Mouse (Mus musculus) T-helper 1 cell (primary cell): ENCODE results near the gene Olfr1181.

ENCODE experiments used
- in situ Hi-C: fragments of 300-600 bp; cut with MboI, MseI; formaldehyde crosslinking; loops from one replicate; pipeline ENCODE4 v1.15.1; 2025; ENCODE audit warnings: high pct_unique_total_duplicates

The Olfr1181 gene

GRCm38 (mm10) chr2:88426071-88426470, at the start of gene Olfr1181:
TSS of gene Olfr1181 (minus strand) at chr2:88426171.
- in situ Hi-C loops: no loop called here

DNA sequence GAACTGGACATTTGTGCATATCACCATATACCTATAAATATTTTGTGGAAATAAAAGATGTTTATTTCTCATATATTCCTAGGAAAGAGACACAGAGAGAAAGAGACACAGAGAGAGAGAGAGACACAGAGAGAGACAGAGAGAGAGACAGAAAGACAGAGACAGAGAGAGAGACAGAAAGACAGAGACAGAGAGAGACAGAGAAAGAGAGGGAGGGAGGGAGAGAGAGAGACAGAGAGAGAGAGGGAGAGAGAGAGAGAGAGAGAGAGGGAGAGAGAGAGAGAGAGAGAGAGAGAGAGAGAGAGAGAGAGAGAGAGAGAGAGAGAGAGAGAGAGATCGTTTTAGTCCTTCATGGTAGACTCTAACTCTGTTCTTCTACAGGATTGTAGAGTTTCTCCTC, 28.6 kb upstream of the Olfr1181 start, which contains the start of gene Olfr1183:
Gene Olfr1183 (plus strand): TSS at position 301 of the 400 bp plus-strand sequence.
- in situ Hi-C loops: loop anchor here (10.0 kb wide), 1 partner anchor 920 kb away; no protein-coding TSS in a partner anchor

- in situ Hi-C loops: no loop called here
Observed at GRCm38 (mm10) chr2:88449031-88449430, 23.1 kb upstream of the Olfr1181 start, which contains the start of gene Gm13757. TSS of gene Gm13757 (minus strand) at chr2:88449131.

GRCm38 (mm10) chr2:88419051-88419450, 6.9 kb downstream of the Olfr1181 start, which contains the start of gene Olfr1180:
TSS of gene Olfr1180 (minus strand) at chr2:88419151.
- in situ Hi-C loops: no loop called here

DNA sequence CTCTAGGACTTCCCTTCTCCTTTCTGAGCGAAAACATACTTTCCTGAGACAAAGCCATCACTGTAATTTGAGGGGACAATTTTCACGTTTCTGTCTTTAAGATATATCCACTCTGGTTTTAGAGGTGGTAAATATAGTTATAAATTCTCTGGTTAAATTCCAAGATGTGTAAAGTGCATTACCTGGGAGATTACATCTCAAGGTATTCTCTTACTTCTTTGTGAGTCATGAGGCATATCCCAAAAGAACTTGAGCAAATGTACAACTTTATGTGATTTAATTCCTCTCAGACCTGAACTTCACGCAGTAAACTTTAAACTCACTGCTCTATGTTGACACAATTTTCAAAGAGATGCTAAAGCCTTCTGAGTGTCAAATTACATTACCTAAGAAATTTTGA, 19.6 kb downstream of the Olfr1181 start, which contains the start of gene Olfr1179:
Gene Olfr1179 (minus strand): TSS at position 101 of the 400 bp plus-strand sequence.
- in situ Hi-C loops: no loop called here

- in situ Hi-C loops: no loop called here
Observed at GRCm38 (mm10) chr2:88386762-88387161, 39.2 kb downstream of the Olfr1181 start, which contains the start of gene Olfr1178. TSS of gene Olfr1178 (plus strand) at chr2:88387062.
